Mouse (Mus musculus) bone marrow, adult 2 months (tissue): ENCODE results near the gene E030018B13Rik. TPM values are rescaled to one million over a fixed set of nuclear protein-coding genes. Genes with fewer than 3 reads are reported as not detected.

Experiments
- H3K27ac ChIP-seq: fragments of 200-500 bp; 2 replicates; pipeline ENCODE4 v1.5.1; 2012; ENCODE audit warnings: low read depth, mild to moderate bottlenecking, control low read depth, inconsistent platforms, low read length; ENCODE audit not compliant: control insufficient read depth, poor library complexity, insufficient read depth
- H3K4me1 ChIP-seq: fragments of 200-500 bp; 2 replicates; pipeline ENCODE4 v1.6.1; 2011; ENCODE audit warnings: low read length; ENCODE audit not compliant: control insufficient read depth, insufficient read depth
- H3K4me3 ChIP-seq: fragments of 200-500 bp; replicated peaks from 2 replicates; pipeline ENCODE3; 2011; ENCODE audit warnings: mild to moderate bottlenecking, low read depth, low read length, control low read depth; ENCODE audit not compliant: control insufficient read depth
- CTCF ChIP-seq: fragments of 200-500 bp; IDR thresholded peaks from 2 replicates; pipeline ENCODE4 v1.5.1; 2011; ENCODE audit warnings: low read length, control low read depth; ENCODE audit not compliant: control insufficient read depth, insufficient read depth
- POLR2A ChIP-seq: fragments of 200-500 bp; IDR thresholded peaks from 2 replicates; pipeline ENCODE4 v1.6.1; 2011; ENCODE audit warnings: low read depth, mild to moderate bottlenecking, control low read depth, low read length, borderline replicate concordance; ENCODE audit not compliant: control insufficient read depth
- WGBS: fragments of 180-500 bp; shearing (Covaris S2); methylation state at CpG from one replicate; pipeline ENCODE4 v1.1.7; 2018; 5-methylcytosine and 5-hydroxymethylcytosine counted together
- polyA plus RNA-seq: library from polyadenylated mRNA; stranded (reverse); fragments of >200 nt; gene quantifications from 2 replicates; pipeline ENCODE4 v1.2.4, GENCODE M21; 2011; ENCODE audit warnings: low replicate concordance; ENCODE audit not compliant: missing spikeins, insufficient read depth, insufficient read length

Gene E030018B13Rik
- polyA plus RNA-seq, 1 experiment: not detected

DNA sequence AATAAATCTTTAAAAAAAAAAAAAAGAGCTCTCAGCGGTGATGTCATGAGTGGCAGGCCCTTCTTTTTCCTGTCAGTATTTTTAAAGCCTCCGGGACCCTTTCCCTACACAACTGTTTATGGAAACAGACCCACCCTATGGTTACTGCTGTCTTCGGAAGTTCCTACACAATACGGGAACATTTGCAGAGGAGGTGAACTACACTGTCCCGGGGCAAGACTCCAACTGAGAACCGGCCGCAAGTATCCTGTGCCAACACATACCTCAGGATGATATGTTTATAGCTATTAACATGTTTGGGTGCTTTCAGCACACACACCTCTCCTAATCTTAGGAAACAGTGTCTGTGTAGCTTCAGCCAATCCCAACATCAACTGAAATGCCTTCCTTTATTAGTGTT is 31.6 kb upstream of the E030018B13Rik start:
- Histone ChIP-seq H3K4me1 (no peaks in the 10 kb centered on the region), H3K27ac (no peak overlapping the region), H3K4me3 (no peak overlapping the region)
- TF ChIP-seq POLR2A (no peak), CTCF (no peak)
- 87% methylated on average over 7 of the region's 7 CpGs for WGBS

DNA sequence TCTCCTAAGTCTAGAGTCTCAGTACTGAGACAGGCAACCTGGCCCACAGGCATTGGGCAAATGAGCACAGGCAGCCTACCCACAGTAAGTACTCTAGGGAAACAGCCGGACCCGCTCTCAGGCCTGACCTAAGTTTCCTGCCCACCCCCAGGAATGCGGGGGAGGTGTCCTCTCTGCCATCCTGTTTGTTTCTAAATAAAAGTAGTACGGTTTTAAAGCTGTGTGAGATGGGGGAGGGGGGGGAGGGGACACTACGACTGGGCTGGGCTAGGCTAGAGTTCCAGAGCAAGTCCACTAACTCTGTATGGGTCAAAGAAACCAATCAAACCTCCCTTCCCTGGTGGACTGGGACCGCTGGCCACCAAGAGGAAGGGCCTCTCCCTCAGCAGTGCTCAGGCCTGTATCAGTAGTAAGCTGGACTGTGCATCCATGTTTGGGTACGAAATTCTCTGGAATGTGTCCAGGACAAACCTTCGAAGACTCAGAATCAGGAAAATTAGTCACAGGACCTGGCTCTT is 29.6 kb upstream of the E030018B13Rik start:
- H3K4me3 ChIP-seq: no peak overlapping the region
- no peaks in the 10 kb centered on the region for H3K4me1 ChIP-seq
- TF ChIP-seq POLR2A (no peak), CTCF (no peak)
- no peak overlapping the region for H3K27ac ChIP-seq
- 53% methylated on average over 8 of the region's 8 CpGs for WGBS

DNA sequence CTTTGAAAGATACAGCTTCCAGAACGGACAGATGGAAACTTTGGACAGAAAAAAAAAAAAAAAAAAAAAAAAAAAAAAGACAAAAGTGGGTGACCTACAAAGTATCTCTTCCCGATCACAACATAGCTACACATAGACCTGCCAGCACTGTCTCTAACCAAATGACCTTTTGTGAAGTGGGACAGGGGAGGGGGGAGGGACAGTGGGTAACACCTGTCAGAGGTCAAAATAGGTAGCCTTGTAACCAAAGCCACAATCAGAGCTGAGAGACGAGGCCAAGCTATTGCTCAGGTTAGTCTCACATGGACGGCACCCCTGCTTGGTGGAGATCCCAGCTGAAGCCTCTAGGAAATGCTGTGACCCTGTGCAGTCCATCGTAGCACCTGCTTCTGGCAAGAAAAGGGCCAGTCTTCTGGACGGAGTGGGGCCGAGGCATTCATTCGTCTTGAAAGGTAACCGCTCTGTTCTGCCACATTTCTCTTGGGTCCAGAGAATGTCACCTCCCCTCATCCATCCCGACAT is 29.0 kb upstream of the E030018B13Rik start:
- 80% methylated on average over 10 of the region's 10 CpGs for WGBS
- TF ChIP-seq CTCF (no peak), POLR2A (no peak)

GRCm38 (mm10) chr7:63888674-63889073 is 28.0 kb upstream of the E030018B13Rik start:
- Histone ChIP-seq H3K4me1 (peaks cover 1% of the 10 kb centered on the region; the same call in 1 of the 2 replicates), H3K4me3 (no peak overlapping the region), H3K27ac (no peak overlapping the region)
- 79% methylated on average over 6 of the region's 6 CpGs for WGBS
- no peak for TF ChIP-seq POLR2A
- no peak for TF ChIP-seq CTCF

More for the DNA sequence above, 29.0 kb upstream of the E030018B13Rik start:
- H3K4me3 ChIP-seq: no peak overlapping the region
- no peaks in the 10 kb centered on the region for H3K4me1 ChIP-seq
- H3K27ac ChIP-seq: no peak overlapping the region

GRCm38 (mm10) chr7:63889116-63889975 is 27.3 kb upstream of the E030018B13Rik start:
- no peak overlapping the region for H3K4me3 ChIP-seq
- 91% methylated on average over 9 of the region's 9 CpGs for WGBS
- H3K27ac ChIP-seq: no peak overlapping the region
- TF ChIP-seq CTCF: no peak
- TF ChIP-seq POLR2A: no peak
- peaks cover 1% of the 10 kb centered on the region; the same call in 1 of the 2 replicates for H3K4me1 ChIP-seq

DNA sequence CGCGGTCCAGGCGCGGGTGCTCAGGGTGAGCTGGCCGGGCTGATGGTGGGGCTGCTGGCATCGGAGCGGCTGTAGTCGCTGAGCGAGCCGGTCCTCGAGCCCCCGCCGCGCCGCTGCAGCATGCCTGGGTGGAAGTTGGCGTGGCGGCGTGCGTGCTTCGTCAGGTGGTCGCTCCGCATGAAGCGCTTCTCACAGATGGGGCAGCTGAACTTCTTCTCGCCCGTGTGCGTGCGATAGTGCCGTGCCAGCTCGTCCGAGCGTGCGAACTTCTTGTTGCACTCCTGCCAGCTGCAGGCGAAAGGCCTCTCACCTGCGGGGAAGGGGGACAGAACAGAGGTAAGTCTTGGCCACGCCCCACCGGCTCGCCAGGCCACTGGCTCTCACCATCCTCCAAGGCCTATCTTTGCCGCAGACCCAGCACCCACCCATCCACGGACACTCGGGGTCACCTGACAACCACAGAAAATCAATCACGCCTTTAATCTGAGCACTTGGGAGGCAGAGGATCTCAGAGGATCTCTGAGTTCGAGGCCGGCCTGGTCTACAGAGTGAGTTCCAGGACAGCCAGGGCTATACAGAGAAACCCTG is 25.1 kb upstream of the E030018B13Rik start:
- no peak for TF ChIP-seq POLR2A
- TF ChIP-seq CTCF: no peak
- H3K4me1 ChIP-seq: peaks cover 6% of the 10 kb centered on the region; the same call in 1 of the 2 replicates
- WGBS: 91% methylated on average over 43 of the region's 43 CpGs

DNA sequence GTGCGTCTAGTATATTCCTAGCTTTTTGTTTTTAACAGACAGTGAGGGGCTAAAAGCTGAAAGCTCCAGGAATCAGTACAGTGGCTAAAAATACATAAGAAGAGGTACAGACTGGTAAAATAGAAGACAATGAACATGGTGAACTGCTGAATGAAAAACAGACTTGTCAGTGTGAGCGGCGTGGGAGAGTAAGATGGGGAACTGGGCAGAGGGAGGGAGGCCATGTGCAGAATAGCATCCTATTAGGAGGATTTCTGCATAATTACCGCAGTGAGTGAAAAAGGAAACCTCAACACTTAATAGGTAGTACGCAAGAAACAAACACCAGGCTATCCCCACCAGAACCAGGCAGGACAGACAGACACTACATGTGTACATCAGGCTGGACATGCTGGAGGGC is 23.5 kb upstream of the E030018B13Rik start:
- H3K4me1 ChIP-seq: peaks cover 13% of the 10 kb centered on the region
- TF ChIP-seq POLR2A: no peak
- TF ChIP-seq CTCF: no peak
- no peak overlapping the region for H3K27ac ChIP-seq
- H3K4me3 ChIP-seq: no peak overlapping the region
- WGBS: 76% methylated on average over 5 of the region's 5 CpGs

More for the DNA sequence above, 25.1 kb upstream of the E030018B13Rik start:
- Histone ChIP-seq H3K27ac (no peak overlapping the region), H3K4me3 (no peak overlapping the region)

DNA sequence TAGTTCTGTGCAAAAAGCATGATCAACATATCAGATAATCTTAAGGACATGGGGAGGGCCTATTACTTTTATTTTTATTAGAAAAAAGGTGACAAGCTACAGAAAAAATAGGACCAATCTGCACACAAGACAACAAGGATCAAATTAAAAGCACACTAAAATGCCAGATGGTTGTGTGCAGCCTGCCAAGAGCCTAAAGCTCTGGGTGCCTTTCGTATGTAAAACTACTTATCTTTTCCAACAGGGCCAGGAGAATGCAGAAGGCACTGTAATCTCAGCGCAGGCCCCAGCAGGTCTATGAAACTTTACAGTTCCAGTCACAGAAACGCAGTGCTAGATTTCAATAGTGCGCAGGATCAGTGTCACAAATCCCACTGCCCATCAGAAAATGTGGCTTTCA is 22.9 kb upstream of the E030018B13Rik start:
- WGBS: 76% methylated on average over 4 of the region's 4 CpGs

More for the DNA sequence above, 22.9 kb upstream of the E030018B13Rik start:
- Histone ChIP-seq H3K4me1 (peaks cover 15% of the 10 kb centered on the region), H3K27ac (no peak overlapping the region), H3K4me3 (no peak overlapping the region)
- TF ChIP-seq POLR2A (no peak), CTCF (no peak)
